ENCODE assay signal across 28 mouse cellular contexts in the genomic region with DNA sequence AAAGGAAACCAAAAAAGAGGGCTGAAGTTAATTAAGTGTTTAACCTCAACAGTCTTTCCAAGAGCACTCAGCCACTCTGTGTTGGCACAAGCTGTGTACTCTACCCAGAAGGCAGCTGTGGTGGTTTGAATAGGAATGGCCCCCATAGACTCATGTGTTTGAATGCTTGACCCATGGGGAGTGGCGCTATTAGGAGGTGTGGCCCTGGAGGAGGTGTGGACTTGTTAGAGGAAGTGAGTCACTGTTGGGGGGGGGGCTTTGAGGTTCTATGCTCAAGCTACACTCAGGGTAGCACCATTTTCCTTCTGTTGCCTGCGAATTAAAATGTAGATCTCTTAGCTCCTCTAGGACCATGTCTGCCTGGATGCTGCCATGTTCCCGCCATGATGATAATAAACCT.
"Had no signal": no experiment of that assay in that cellular context is flagged by ENCODE, and none has a peak within 500 bp of the region (broad histone marks: within the 10 kb centered on the region; RNA-seq: fewer than 3 reads in every experiment).

No protein-coding gene starts in this region.

- H3K9me3 ChIP-seq: heart, embryonic 15.5 days; hindbrain, embryonic 12.5 days; intestine, embryonic 15.5 days; limb, embryonic 10.5 days had no signal

- H3K27ac ChIP-seq: gastrocnemius, adult 2 months; heart, adult 2 months; heart, embryonic 13.5 days; heart, embryonic 15.5 days; hindbrain, embryonic 10.5 days; hindbrain, embryonic 12.5 days; hindbrain, embryonic 14.5 days; intestine, embryonic 15.5 days; layer of hippocampus, adult 2 months; left cerebral cortex, adult 2 months; limb, embryonic 10.5 days; limb, embryonic 12.5 days; liver, embryonic 13.5 days had no signal

- H3K4me2 ChIP-seq: heart, embryonic 11.5 days; heart, embryonic 13.5 days; heart, embryonic 15.5 days; hindbrain, embryonic 12.5 days; hindbrain, embryonic 14.5 days; intestine, embryonic 15.5 days; limb, embryonic 12.5 days; liver, embryonic 11.5 days; liver, embryonic 13.5 days had no signal

- H3K36me3 ChIP-seq: hindbrain, embryonic 10.5 days; hindbrain, embryonic 12.5 days had no signal

- DNase-seq: gastrocnemius, adult 2 months; gastrocnemius, postnatal 10 days; gastrocnemius, postnatal 25 days; heart, adult 2 months; heart, postnatal 14 days; heart, postnatal 4 days; kidney, adult 18-20 months; kidney, adult 8-10 months; kidney, postnatal 10 days; kidney, postnatal 25 days; kidney, postnatal 4 days; liver; liver, embryonic 13.5 days had no signal

- H3K4me3 ChIP-seq: gastrocnemius, adult 2 months; heart, adult 2 months; heart, embryonic 13.5 days; heart, embryonic 15.5 days; hindbrain, embryonic 10.5 days; hindbrain, embryonic 12.5 days; intestine, embryonic 15.5 days; layer of hippocampus, adult 2 months; left cerebral cortex, adult 2 months; limb, embryonic 10.5 days; limb, embryonic 12.5 days; liver, embryonic 13.5 days had no signal

- ATAC-seq: hindbrain, embryonic 16.5 days; inflammation-experienced regulatory T-cells, adult 6 months; intestine, embryonic 15.5 days; intestine, postnatal 0 days had no signal

- H3K9ac ChIP-seq: heart, embryonic 13.5 days; heart, embryonic 15.5 days; hindbrain, embryonic 12.5 days; hindbrain, embryonic 14.5 days; intestine, embryonic 15.5 days; limb, embryonic 12.5 days; liver, embryonic 13.5 days had no signal

- H3K27me3 ChIP-seq: heart, embryonic 13.5 days; heart, embryonic 15.5 days; hindbrain, embryonic 12.5 days; intestine, embryonic 15.5 days; limb, embryonic 12.5 days; liver, embryonic 13.5 days had no signal
